Mouse (Mus musculus): ENCODE results near the gene Ncam2. TPM values are rescaled to one million over a fixed set of nuclear protein-coding genes. Genes with fewer than 3 reads are reported as not detected.

Ncam2 gene
- total RNA-seq, 1 experiment from 2014 or later: not detected

- ATAC-seq (ENCODE audit: extremely low read depth, insufficient number of reproducible peaks, low FRiP score, poor library complexity, severe bottlenecking): no peak
Measured at GRCm38 (mm10) chr16:81502578-81502977, 302.1 kb downstream of the Ncam2 start.

- ATAC-seq (ENCODE audit: extremely low read depth, insufficient number of reproducible peaks, low FRiP score, poor library complexity, severe bottlenecking): no peak
Measured at GRCm38 (mm10) chr16:81536230-81536629, 335.7 kb downstream of the Ncam2 start.

- no peak for ATAC-seq (ENCODE audit: extremely low read depth, insufficient number of reproducible peaks, low FRiP score, poor library complexity, severe bottlenecking)
Measured at GRCm38 (mm10) chr16:81587565-81588107, 387.1 kb downstream of the Ncam2 start.

- no peak for ATAC-seq (ENCODE audit: extremely low read depth, insufficient number of reproducible peaks, low FRiP score, poor library complexity, severe bottlenecking)
Measured at GRCm38 (mm10) chr16:81623276-81623675, 422.8 kb downstream of the Ncam2 start.

GRCm38 (mm10) chr16:81623776-81624175 lies 423.3 kb downstream of the Ncam2 start:
- ATAC-seq (ENCODE audit: extremely low read depth, insufficient number of reproducible peaks, low FRiP score, poor library complexity, severe bottlenecking): no peak

- ATAC-seq (ENCODE audit: extremely low read depth, insufficient number of reproducible peaks, low FRiP score, poor library complexity, severe bottlenecking): no peak
Measured at GRCm38 (mm10) chr16:81650286-81650685, 449.8 kb downstream of the Ncam2 start.

- no peak for ATAC-seq (ENCODE audit: extremely low read depth, insufficient number of reproducible peaks, low FRiP score, poor library complexity, severe bottlenecking)
Measured at GRCm38 (mm10) chr16:81651550-81651949, 451.1 kb downstream of the Ncam2 start.

- no peak for ATAC-seq (ENCODE audit: extremely low read depth, insufficient number of reproducible peaks, low FRiP score, poor library complexity, severe bottlenecking)
Measured at GRCm38 (mm10) chr16:81656550-81656949, 456.1 kb downstream of the Ncam2 start.

- no peak for ATAC-seq (ENCODE audit: extremely low read depth, insufficient number of reproducible peaks, low FRiP score, poor library complexity, severe bottlenecking)
Measured at GRCm38 (mm10) chr16:81673866-81674265, 473.4 kb downstream of the Ncam2 start.

- ATAC-seq (ENCODE audit: extremely low read depth, insufficient number of reproducible peaks, low FRiP score, poor library complexity, severe bottlenecking): no peak
Measured at GRCm38 (mm10) chr16:81675546-81675945, 475.0 kb downstream of the Ncam2 start.

All from neutrophil, adult 5-6 weeks (primary cell).